Mouse (Mus musculus) common myeloid progenitor, adult 5-6 weeks (primary cell): ENCODE measurements around the gene Kank4. TPM values are rescaled to one million over a fixed set of nuclear protein-coding genes. Genes with fewer than 3 reads are reported as not detected.
"Not testable (repeated sequence)": the region's sequence is repeated elsewhere in the genome, so short reads cannot be mapped to it uniquely, and the experiment has no call there.

ENCODE experiments used
- ATAC-seq: replicated peaks from 2 replicates; pipeline ENCODE4 v1.8.0; 2016; ENCODE audit warnings: low read depth, mild to moderate bottlenecking, moderate TSS enrichment, inconsistent platforms; ENCODE audit not compliant: poor library complexity, severe bottlenecking
- total RNA-seq: library from RNA; stranded (forward); fragments of 200-1000, 187-1606 nt; gene quantifications from 2 replicates; pipeline ENCODE4 v1.2.3, GENCODE M21; 2017

Kank4 gene
- total RNA-seq = not detected in 2 replicates

DNA sequence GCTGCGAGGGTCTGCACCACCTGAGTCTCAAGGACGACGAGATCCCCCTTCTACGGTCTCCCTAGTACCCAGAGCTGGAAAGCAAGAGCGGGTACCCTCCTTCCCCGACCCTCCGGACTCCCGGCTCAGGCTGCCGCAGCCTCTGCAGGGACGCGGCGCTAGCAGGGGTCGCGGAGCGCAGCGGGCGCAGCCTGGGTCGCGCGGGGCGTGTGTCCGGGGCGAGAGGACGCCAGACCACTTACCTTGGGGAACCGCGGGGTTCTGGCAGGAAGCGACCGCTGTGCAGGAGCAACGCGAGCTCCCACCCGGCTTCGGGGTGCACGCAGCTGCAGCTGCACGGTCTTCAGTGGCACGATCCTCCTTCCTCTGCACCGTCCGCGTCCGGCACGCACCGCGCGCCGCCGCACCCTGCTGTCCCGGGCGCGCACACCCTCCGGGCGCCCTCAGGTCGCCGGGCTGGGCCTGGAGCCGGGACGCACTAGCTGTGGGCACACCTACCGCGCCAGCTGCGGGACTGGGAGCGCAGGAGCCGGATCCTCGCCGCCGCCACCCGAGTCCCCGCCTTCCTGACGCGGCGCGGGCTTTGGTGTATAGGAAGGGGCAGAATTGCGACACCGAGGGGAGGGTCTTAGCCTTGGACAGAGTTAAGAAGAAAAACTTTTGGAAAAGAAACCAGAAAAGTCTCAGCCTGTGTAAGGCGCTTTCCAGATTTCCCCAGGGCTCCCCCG, at the start of gene Kank4:
TSS of gene Kank4 (minus strand) at position 354 of the 728 bp plus-strand sequence.
- ATAC-seq = peak; percentile 38; the same call in 1 of the 2 replicates

DNA sequence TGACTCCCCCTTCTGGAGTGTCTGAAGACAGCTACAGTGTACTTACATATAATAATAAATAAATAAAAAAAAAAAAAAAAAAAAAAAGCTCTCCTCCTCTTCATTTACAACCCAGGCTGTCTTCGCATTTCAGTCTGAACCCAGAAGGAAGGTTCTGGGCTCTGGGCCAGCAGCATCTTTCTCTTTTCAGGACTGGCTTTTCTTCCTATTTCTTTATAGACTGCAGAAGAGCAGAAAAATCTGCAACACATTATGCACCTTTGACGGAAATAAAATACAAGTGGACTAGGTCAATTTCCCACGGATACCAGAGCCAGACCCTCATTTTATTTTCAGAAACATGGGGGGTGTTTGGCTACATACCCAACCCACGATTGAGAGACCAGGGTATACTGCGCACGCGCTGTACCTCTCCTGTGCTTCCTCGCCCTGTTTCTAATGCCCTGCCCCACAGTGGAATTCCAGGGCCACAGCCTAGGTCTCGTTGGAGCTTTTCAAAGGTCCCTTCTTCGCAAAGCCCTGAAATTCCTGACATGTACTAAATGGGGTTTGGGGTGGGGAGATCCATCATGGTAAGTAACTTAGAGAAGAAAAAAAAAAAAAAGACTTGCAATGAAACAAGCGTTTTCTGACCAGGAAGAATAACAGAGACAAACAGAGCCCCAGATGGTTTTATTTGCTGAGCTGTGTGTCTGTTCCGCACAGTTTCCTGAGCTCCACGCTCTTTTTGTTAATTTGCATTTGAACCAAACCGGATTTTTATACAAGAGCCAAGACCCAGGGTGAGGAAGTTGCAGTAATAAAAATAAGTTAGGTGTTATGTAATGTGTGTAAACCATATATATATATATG, 48.3 kb upstream of the Kank4 start:
- ATAC-seq = no peak

DNA sequence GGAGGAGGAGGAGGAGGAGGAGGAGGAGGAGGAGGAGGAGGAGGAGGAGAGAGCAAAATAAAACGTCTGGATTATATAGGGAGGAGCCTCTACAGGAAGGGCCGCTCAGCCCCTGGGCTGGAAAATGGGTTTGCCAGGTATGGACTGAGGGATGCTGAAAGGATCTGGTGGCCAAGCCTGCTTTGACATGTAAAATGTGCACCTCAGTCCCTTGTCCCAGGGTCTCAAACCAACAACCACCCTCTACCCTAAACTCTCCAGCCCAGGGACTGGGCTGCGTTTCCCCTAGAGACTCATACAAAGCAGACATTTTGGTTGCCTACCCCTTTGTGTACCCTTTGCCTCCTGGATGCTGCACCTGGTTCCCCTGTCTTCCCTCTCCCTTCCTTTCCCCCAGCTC, 47.2 kb upstream of the Kank4 start:
- no peak for ATAC-seq

DNA sequence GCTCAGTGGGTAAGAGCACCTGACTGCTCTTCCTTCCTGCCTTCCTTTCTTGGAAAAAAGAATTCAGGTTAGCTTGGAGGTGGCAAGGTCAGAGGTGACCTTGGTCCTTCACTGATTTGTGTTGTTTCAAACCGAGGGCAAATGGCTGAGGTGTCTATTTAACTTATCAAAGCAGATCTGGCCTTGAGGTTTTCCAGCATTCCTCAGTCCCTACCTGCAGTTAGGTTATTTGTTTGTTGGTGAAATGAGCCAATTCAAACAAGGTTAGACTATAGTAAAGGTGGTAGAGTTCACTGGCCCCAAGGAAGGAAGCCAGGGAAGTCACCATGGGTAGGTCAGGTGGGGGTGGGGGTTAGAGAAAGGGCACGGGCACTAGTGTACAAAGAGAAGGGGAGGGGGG, 46.8 kb upstream of the Kank4 start:
- no peak for ATAC-seq

DNA sequence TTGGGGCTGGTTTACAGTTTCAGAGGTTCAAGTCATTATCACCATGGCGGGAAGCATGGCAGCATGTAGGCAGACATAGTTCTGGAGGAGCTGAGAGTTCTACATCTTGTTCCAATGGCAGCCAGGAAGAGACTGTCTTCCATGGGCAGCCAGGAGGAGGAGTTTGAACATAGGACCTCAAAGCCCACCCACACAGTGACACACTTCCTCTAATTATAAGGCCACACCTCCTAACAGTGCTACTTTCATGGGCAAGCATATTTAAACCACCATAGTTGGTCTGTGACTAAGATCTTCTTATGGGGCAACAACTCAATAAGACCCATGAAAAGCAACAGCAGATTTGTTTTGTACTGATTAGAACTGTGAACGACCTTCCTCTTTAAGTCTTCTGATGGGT, 46.1 kb upstream of the Kank4 start:
- ATAC-seq = no peak

DNA sequence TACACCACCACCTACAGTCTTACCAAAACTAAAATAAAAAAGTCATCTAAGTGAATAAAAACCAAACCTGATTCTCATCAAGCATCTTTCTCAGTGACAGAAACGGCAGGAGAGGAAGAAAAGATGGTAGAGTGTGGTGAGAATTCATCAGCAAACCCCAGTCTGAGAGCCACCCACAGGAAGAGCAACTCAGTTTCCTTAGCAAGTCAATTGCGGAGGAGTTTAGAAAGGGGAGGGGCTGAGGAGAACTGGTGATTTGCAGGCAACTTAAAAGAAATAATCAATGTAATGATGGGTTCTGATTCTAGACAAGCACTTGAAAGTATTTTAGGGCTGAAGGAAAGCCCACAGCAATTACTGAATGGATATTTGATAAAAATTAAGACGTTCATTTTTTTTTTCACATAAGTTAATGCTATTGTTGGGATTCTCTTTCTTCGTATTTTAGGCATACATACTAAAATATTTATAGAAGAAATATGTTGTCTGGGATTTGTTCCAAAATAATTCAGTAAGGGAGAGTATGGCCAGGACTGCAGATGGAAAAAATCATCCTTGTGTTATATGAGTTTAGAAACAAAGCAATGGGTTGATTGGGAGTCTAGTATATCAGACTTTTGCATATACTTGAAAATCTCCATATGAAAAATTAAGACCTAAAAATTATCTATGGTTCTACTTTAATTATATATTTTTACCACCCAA, 41.0 kb upstream of the Kank4 start:
- ATAC-seq = no peak

GRCm38 (mm10) chr4:98857037-98857648, 39.8 kb upstream of the Kank4 start:
- ATAC-seq = no peak

DNA sequence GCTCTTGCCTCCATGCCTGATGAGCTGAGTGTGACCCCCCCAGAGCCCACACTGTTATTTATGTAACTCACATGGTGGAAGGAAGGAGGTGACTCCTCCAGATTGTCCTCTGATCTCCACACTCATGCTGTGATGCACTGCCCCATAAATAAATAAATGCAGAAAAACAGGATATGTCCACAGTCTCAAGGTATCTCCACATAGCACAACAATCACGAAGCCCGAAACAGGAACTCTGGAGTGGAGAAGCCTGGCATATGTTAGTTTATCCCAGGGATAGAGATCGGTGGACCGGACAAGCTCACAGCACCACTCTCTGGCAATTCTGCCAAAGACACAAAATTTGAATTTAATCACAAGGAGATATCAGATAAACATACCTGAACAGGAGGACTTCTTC, 36.6 kb upstream of the Kank4 start:
- ATAC-seq = no peak

DNA sequence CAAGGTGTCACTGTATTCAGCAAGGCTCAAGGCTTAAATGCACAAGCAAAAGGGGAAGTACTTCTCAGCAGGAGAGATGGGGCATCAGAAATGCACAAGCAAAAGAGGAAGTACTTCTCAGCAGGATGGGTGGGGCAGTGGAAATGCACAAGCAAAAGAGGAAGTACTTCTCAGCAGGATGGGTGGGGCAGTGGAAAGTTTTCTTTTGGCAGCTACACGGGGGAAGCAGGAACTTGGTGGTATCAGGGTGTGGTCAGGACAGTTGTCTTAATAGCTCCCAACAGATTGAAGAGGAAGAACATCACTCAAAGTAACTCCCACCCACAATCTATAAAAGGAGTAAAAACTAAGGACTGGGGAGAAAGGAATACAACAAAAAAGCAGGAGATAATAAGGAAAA, 33.1 kb upstream of the Kank4 start:
- 0 out of 2 replicates have a peak, but pooled peaks have one; percentile 42 for ATAC-seq

DNA sequence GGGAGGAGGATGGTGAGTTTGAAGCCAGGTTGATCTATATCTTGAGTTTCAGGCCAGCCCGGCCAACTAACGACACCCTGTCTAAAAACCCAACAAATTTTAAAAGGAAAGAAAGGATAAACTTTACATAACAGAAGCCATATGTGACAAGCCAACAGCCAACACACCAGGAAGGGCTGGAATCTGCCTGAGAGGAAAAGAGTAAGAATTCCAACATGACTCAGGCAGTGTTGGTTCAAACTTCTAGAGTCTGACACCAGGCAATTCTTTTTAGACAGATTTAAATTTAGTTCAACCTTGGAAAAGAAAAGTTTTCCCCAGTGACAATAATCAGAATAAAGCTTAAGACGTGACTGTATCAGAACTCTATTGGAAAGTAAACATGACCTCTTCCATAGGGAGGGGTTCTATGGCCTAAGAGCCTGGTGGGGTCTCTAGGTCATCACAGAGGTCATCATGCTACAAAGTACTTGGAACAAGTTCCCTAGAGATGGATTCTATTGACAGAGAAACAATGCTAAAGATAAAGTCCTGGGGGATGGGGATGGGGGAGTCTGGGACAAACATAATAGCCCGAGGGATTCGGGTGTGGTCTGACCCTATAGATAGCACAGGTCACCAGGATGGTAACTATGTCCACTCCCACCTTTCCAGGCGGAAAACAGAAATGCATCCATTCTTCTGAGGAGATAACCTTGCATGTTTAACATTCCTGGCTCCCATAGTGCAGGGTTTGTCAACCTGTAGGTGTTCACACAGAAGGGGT, 30.0 kb upstream of the Kank4 start:
- no peak for ATAC-seq

GRCm38 (mm10) chr4:98846396-98846795, 29.1 kb upstream of the Kank4 start:
- ATAC-seq = no peak

DNA sequence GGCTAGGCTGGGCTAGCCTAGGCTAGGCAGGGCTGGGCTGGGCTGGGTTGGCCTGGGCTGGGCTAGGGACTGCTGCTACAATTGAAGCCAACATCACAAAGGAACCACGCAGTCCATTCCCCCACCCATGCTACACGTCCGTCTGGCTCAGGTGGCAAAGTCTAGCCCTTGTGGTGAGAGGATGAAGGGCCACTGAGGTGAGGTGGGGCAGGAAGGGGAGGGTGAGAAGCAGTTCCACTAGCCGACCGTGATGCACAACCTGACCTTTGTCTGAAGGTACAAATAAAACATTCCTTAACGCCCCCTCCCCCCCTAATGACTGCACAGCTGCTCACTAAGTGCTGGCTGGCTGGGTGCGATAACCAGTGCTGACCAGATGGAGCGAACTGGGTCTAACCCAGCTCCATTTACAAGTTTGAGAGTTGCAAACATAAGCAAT, 28.4 kb upstream of the Kank4 start:
- ATAC-seq = no peak

- ATAC-seq = no peak
These were observed 27.9 kb upstream of the Kank4 start for GRCm38 (mm10) chr4:98845201-98845600.

- ATAC-seq = no peak
These were observed 26.7 kb upstream of the Kank4 start for GRCm38 (mm10) chr4:98843906-98844597.

DNA sequence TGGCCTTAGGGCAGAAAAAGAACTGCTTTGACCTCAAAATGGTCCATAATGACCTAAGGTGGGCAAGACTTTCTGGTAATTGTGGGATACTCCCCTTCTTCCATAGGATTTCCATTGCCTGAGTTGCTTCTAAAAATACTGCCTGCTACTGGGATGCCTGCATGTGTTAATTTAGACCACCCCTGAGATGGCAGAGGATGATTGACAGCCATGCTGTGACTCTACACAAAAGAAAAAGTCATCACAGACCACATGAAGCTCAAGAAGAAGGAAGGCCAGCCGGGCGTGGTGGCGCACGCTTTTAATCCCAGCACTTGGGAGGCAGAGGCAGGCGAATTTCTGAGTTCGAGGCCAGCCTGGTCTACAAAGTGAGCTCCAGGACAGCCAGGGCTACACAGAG, 23.9 kb upstream of the Kank4 start:
- not testable (repeated sequence) for ATAC-seq

DNA sequence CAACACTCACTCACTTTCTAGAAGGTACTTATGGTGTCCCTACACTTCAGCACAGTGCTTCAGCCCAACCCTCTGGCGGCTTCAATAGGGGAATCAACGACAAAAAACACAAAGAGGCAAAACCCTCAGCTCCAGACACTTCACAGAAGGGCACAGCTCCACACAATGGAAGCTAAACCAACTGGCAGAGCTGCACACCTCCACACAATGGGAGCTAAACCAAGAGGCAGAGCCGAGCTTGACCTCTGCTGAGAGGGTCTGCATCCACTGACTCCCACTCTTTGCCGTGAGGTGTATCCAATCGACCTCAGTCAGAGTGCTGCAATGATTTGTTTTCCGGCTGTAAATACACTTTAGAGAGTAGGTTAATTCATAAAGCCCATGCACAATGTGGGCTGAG, 23.2 kb upstream of the Kank4 start:
- ATAC-seq = no peak

- ATAC-seq = no peak
These were observed 21.6 kb upstream of the Kank4 start for GRCm38 (mm10) chr4:98838913-98839312.

DNA sequence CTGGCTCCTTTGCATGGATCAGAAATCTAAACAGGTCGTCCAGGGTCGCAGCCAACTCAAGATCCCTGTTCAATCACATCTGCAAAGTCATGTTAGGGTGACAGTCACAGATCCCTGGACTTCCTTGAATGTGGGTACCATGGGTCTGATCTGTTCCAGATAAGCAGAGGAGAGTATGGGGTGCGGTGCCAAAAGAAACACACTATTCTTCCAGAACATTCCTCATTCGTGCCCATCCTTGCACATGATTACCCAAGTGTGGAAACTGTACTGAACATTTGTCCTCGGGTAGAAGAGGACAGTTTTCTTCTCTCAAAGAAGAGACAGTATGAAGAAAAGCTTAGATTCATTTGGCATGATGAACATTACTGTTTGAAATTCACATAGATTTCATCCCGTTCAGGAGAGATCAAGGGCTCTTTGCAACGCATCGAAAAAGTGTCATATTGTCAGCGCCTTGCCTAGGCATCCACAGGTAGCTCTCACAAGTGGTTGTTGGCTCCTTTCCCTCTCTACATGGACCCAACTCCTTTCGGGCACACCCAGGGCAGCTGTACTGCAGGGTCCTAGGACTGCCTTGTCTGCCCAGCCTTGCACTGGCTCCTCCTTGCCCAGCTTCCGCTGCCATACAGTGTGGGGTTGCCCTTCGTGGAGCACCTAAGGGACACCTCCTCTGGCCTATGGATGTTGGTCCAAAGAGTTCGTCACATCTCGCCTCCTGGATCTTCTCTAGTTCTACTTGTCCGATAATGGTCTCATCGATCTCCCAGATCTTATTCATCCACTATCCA, 20.6 kb upstream of the Kank4 start:
- no peak for ATAC-seq
